Mouse (Mus musculus): ENCODE results near the gene Rgs14.

Rgs14 gene

GRCm38 (mm10) chr13:55344286-55344685, 25.2 kb upstream of the Rgs14 start:
- DNase-seq (ENCODE audit: low read depth, low spot score): no peak

- DNase-seq (ENCODE audit: low read depth, low spot score): no peak
Observed at GRCm38 (mm10) chr13:55346745-55347144, 22.8 kb upstream of the Rgs14 start.

DNA sequence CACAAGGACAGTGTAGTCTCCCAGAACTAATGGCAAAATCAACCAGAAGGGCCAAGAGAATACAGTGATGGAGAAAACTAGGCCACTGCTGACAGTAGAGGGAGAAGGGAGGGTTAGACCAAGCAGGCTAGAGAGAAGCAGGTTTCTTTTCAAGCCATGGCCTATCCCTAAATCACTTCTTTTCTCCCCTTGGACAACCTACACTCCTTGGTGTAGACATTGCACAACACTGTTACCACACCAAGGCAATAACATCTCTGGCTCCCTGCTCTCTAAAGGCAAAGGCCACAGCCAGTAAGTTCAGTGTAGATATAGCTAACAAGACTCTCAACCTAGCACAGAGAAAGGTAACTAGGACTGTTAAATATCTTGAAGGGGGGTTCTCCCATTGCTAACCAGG, 8.4 kb upstream of the Rgs14 start:
- DNase-seq (ENCODE audit: low read depth, low spot score): no peak

GRCm38 (mm10) chr13:55361974-55362452, 7.5 kb upstream of the Rgs14 start:
- no peak for DNase-seq (ENCODE audit: low read depth, low spot score)

DNA sequence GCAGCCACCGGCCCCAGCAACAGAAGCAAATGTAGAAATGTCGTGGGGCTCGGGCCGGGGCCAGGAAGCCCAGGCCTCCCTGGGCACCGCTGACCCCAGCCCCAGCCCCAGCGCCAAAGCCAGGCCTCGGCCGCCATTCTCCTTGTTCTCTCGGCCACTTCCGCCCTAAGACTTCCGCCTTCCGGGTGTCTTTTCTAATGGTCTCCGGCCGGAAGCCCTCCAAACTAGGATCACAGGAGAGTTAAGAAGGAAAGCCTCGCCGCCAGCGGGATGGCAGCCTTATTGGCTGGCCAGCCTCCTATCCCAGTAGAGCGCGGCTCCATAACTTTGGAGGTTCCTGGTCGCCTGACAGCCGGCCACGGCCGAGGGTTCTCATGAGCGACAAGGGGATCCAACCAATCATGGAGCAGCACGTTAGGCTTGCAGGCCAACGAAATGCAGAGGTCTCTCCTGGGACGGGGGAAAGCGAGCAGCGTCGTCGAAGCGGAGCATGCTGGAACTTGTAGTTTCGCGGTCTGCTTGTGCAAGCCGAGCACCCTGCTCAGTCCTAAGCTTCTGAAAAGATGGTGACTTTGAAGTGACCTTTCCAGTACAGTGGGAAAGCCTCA, 7.0 kb upstream of the Rgs14 start, which contains the start of gene Lman2:
Lman2 (minus strand) TSS at position 331 of the 608 bp plus-strand sequence.
- peak; percentile 99 for DNase-seq (ENCODE audit: low read depth, low spot score)

GRCm38 (mm10) chr13:55368401-55368800, 1.1 kb upstream of the Rgs14 start:
- DNase-seq (ENCODE audit: low read depth, low spot score): no peak

DNA sequence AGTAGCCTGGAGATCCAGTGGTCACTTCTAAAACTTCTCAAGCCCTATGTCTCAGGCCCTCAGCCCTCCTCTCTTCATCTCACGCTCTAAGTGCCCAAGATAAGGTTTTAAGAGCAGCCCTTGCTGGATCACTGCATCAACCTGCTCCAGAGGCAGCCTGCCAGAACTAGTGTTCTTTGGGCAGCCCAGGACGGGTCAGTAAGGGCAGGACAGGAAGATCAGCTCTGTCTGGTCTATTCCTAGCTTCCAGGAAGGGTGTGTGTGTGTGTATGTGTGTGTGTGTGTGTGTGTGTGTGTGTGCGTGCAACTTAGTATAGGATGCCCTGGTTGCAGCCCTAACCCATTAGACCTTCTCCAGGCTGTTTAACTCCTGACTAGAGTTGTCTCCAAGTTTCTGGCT, 702 bp downstream of the Rgs14 start:
- DNase-seq (ENCODE audit: low read depth, low spot score): no peak

GRCm38 (mm10) chr13:55371007-55371681, 1.6 kb downstream of the Rgs14 start:
- DNase-seq (ENCODE audit: low read depth, low spot score): no peak

- DNase-seq (ENCODE audit: low read depth, low spot score): no peak
Observed at GRCm38 (mm10) chr13:55371740-55372139, 2.2 kb downstream of the Rgs14 start.

DNA sequence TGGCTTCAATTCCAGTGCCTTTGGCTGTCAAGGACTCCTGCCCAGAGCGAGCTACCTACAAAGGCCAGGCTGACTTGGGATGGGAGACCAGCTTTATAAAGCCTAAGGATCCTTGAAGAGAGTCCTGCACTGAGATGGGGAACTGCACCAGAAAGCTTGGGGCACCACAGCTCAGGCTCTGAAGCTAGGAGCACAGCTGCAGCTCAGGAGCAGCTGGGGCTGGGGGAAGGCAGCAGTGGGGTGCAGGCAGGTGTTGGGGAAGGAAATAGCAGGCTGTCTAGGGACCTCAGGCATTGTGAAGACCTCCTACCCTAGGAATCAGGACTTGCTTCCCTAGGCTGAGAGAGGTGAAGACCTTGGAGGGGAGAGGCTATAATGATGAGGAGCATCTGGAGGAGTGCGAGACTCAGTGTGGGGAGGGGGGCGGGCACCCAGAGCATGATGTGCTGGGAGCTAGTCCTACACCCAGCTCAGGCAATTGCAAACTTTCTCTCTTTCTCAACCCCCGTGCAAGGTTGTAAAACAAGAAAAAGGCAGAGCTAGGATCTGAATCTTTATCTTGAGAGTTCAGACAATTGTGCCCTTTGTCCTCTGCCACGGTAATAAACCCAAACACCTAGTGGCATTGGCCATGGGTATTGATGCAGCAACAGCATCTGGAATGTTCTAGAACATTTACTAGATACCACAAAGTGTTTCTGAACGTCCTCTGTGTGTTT, 4.8 kb downstream of the Rgs14 start:
- DNase-seq (ENCODE audit: low read depth, low spot score): no peak

DNA sequence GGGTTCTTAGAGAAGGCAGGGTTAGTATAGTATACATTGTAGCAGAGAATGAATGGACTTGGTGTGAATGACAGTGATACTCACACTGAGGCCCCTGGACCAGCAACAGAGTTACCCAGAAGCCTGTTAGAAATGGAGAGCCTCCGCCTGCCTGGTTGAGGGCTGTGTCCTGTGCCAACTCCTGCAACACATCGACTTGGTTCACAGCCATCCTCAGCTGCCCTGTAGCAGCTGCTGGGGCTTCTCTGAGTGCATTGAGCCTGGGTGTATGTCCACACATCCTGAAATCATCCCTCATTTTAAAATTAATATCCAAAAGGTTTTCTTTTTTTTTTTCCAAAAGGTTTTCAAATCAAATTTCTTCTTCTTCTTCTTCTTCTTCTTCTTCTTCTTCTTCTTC, 6.3 kb downstream of the Rgs14 start:
- no peak for DNase-seq (ENCODE audit: low read depth, low spot score)

GRCm38 (mm10) chr13:55378907-55379580, 9.5 kb downstream of the Rgs14 start:
- peak; percentile 5 for DNase-seq (ENCODE audit: low read depth, low spot score)

GRCm38 (mm10) chr13:55381790-55382189, 12.3 kb downstream of the Rgs14 start:
- DNase-seq (ENCODE audit: low read depth, low spot score): no peak

DNA sequence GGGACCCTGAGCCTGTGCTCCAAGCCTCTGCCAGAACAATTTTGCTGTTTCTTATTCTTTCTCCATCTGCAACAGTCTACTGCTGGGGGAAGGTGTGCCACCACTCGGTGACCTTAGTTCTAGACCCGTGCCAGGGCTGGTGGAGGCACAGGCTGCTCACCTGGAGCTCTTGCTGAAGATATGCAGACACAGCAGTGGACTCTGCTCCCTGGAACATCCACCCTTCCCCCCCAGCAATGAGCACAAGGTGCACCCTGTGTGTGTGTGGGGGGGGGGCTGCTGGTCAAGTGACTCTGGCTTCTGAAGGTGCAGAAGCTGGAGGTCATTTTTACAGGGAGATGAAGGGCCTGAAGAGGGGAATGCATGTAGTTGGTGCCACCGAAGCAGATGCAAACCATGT, 21.1 kb downstream of the Rgs14 start:
- no peak for DNase-seq (ENCODE audit: low read depth, low spot score)

DNA sequence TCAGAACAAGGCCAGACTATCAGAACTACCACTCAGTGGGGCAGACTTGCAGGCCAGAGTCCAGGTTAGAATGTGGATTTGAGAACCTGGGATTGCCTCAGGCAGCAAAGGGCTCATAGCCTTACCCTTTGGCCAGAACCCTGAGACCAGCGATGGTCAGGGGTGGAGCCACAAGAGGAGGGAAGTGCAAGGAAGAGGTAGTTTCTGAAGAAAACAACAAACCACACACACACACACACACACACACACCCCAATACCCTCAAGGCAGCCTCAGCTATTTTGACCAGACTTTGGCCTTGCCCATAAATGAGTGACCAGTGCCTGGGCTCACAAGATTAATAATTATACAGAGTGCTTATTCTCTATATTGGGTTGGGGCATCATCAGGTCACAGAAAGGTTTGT, 22.1 kb downstream of the Rgs14 start:
- DNase-seq (ENCODE audit: low read depth, low spot score): no peak

DNA sequence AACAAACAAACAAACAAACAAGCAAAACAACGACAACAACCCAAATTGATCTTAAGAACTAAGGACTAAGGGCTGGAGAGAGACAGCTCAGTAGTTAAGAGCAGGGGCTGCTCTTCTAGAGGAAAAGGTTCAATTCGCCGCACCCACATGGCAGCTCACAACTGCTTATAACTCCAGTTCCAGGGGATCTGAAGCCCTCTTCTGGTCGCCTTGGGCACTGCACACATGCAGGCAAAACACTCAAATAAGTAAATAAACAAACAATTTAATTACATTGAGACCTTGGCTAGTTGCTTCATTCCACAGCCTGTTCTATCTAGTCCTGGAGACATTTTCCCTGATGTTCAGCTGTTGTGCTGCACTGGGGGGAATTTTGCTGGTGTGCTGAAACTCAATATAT, 23.4 kb downstream of the Rgs14 start:
- no peak for DNase-seq (ENCODE audit: low read depth, low spot score)

DNA sequence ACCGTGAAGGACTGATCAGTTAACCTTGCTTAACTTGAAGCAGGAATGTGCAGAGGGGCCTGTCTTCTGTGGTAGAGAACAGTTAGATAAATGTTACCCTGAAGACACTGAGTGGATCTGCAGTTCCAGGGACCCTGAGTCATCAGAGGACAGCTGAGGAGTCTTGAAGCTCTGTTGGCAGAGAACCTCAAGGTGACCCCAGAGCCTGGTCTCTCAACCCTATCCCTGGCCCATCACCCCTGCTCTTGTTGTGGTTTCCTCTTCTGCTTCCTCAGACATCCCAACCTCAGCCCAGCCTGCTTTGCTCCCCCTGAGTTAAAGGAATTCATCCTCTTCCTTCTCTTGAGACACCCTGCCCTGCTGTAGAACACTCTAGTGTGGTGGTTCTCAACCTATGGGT, 28.6 kb downstream of the Rgs14 start, which contains the start of gene Slc34a1:
Slc34a1 (plus strand) TSS at position 100 of the 400 bp plus-strand sequence.
- no peak for DNase-seq (ENCODE audit: low read depth, low spot score)

GRCm38 (mm10) chr13:55399300-55400038, 29.9 kb downstream of the Rgs14 start:
- no peak for DNase-seq (ENCODE audit: low read depth, low spot score)

GRCm38 (mm10) chr13:55400039-55400346, 30.5 kb downstream of the Rgs14 start:
- no peak for DNase-seq (ENCODE audit: low read depth, low spot score)

DNA sequence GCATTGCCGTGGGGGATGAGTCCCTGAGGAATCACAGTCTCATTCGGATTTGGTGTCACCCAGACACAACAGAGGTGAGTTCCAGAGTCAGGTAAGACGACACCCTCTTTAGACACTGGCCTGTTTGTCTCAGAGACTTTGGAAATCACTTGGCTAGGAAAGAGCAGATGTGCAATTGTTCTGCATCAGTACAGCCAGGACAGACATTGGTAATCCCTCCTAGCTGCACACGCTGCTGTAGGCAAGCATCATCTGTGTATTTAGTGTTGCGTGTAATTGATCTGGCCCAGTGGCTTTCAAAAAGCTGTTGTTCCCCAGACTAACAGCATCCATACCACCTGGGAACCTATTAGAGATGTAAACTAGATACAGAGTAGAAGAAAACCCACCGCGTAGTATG, 33.7 kb downstream of the Rgs14 start:
- DNase-seq (ENCODE audit: low read depth, low spot score): no peak

All from forelimb bud, embryonic 11.5 days (tissue).